8 mouse cellular contexts compared by ENCODE assay signal in the genomic region with DNA sequence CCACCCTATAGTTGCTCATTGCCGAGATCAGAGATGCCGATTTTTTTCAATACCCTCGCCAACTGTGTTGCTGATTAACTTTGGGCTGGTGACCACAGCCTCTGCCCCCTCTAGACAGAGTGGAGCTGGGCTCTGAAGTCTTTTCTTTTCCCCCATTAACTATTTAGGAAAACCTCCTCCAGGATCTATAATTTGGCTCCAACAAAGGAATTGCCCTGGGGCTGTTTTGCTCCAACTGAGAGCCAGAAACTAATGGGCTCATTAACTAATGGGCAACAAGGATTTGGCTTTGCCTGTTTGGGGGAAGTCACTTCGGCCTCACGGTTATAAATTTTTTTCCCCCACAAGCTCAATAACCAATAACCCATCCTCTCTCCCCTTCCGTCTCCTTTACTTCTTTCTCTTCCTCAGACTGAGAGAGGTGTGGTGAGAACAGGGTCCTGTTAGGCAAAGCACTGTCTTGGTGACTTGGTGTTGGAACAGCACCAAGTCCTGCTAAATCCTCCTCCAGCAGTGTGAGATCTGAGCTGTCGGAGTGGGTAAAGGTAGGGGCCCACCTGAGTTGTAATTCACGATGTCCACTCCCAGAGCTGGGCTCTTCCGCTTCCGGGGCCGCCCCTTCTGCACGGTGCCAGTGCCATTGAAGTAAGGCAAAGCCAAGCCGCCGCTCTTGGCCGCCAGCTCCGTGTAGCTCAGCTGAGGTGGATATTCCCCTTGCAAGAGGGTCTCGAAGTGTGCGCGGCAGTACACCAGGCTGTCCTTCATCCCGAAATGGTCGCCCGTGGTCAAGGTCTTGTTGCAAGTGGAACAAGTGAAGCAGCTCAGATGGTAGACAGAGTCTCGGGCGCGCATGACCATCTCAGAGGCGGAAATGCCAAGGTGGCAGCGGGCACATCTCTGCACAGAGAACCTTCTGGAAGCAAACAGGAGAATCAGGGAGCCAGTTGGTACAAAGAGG. TPM values are rescaled to one million over a fixed set of nuclear protein-coding genes. Genes with fewer than 3 reads are reported as not detected.
DNase-seq lines count a peak whose midpoint lies in the region; ATAC-seq and TF ChIP-seq lines count a peak whose summit lies in the region.

No protein-coding gene starts in this region.

- H3K27me3 ChIP-seq in kidney, postnatal 0 days (ENCODE audit: insufficient read depth, low read length): peaks cover 65% of the 10 kb centered on the region
- peaks cover 30% of the 10 kb centered on the region for H3K27me3 ChIP-seq in embryonic facial prominence, embryonic 11.5 days (ENCODE audit: control insufficient read depth, insufficient read depth, low read length)
- peaks cover 42% of the 10 kb centered on the region for H3K27me3 ChIP-seq in hindbrain, embryonic 16.5 days (replicated peaks; ENCODE audit: control insufficient read depth, insufficient read depth, low read length)
- H3K27me3 ChIP-seq in neural tube, embryonic 12.5 days (replicated peaks): peaks cover 82% of the 10 kb centered on the region

- DNase-seq in kidney, postnatal 0 days (ENCODE audit: low spot score): no peak
- DNase-seq in kidney, postnatal 14 days: no peak
- peak; percentile 28 for DNase-seq in embryonic facial prominence, embryonic 11.5 days (ENCODE audit: low spot score)
- DNase-seq in left cerebral cortex, postnatal 14 days (ENCODE audit: low spot score in 2 of 2): no peak
- no peak for DNase-seq in spleen, postnatal 10 days (ENCODE audit: low spot score in 2 of 2)
- DNase-seq in layer of hippocampus, postnatal 14 days (ENCODE audit: low spot score in 2 of 2): no peak

- peak overlapping the region; percentile 45 for H3K4me2 ChIP-seq in kidney, postnatal 0 days (ENCODE audit: low read length)
- no peak overlapping the region for H3K4me2 ChIP-seq in embryonic facial prominence, embryonic 11.5 days (ENCODE audit: low read depth, low read length)
- peak overlapping the region; percentile 43 for H3K4me2 ChIP-seq in hindbrain, embryonic 16.5 days (ENCODE audit: low read length)
- peak overlapping the region; percentile 44 for H3K4me2 ChIP-seq in neural tube, embryonic 12.5 days (replicated peaks)

- no peak overlapping the region for H3K9ac ChIP-seq in kidney, postnatal 0 days (ENCODE audit: low read depth, low read length)
- H3K9ac ChIP-seq in embryonic facial prominence, embryonic 11.5 days (replicated peaks; ENCODE audit: low read length): no peak overlapping the region
- 0 out of 2 replicates have a peak overlapping the region, but pooled peaks have one; percentile 30 for H3K9ac ChIP-seq in hindbrain, embryonic 16.5 days (ENCODE audit: low read depth, low read length)
- H3K9ac ChIP-seq in neural tube, embryonic 12.5 days: no peak overlapping the region

- no peak for TF ChIP-seq CTCF in kidney, postnatal 0 days (IDR thresholded peaks at IDR 0.05; ENCODE audit: low read depth)

- H3K4me1 ChIP-seq in kidney, postnatal 0 days (replicated peaks; ENCODE audit: insufficient read depth, low read length): peaks cover 9% of the 10 kb centered on the region; the same call in 1 of the 2 replicates
- no peaks in the 10 kb centered on the region for H3K4me1 ChIP-seq in embryonic facial prominence, embryonic 11.5 days (ENCODE audit: control insufficient read depth, insufficient read depth, low read length)
- peaks cover 5% of the 10 kb centered on the region; the same call in 1 of the 2 replicates for H3K4me1 ChIP-seq in hindbrain, embryonic 16.5 days (ENCODE audit: control insufficient read depth, insufficient read depth, low read depth, low read length)
- H3K4me1 ChIP-seq in neural tube, embryonic 12.5 days: peaks cover 22% of the 10 kb centered on the region

- H3K9me3 ChIP-seq in kidney, postnatal 0 days (replicated peaks; ENCODE audit: low read length): no peaks in the 10 kb centered on the region
- no peaks in the 10 kb centered on the region for H3K9me3 ChIP-seq in embryonic facial prominence, embryonic 11.5 days (replicated peaks; ENCODE audit: control insufficient read depth, low read length)
- H3K9me3 ChIP-seq in hindbrain, embryonic 16.5 days (ENCODE audit: control insufficient read depth, low read length): no peaks in the 10 kb centered on the region
- no peaks in the 10 kb centered on the region for H3K9me3 ChIP-seq in neural tube, embryonic 12.5 days

- intact Hi-C loops in left cerebral cortex, postnatal 14 days (cut with DNase I): loop anchor here (5.0 kb wide), 3 partner anchors 239 to 511 kb away; no protein-coding TSS in a partner anchor

- H3K36me3 ChIP-seq in kidney, postnatal 0 days (ENCODE audit: insufficient read depth, low read length): no peaks in the 10 kb centered on the region
- no peaks in the 10 kb centered on the region for H3K36me3 ChIP-seq in embryonic facial prominence, embryonic 11.5 days (replicated peaks; ENCODE audit: control insufficient read depth, insufficient read depth, low read depth, low read length)
- H3K36me3 ChIP-seq in hindbrain, embryonic 16.5 days (ENCODE audit: control insufficient read depth, insufficient read depth, low read length): no peaks in the 10 kb centered on the region
- H3K36me3 ChIP-seq in neural tube, embryonic 12.5 days: no peaks in the 10 kb centered on the region

- WGBS in kidney, postnatal 0 days: 9% methylated on average over 27 of the region's 27 CpGs
- 8% methylated on average over 27 of the region's 27 CpGs for WGBS in embryonic facial prominence, embryonic 11.5 days
- WGBS in hindbrain, embryonic 16.5 days: 12% methylated on average over 27 of the region's 27 CpGs
- 9% methylated on average over 27 of the region's 27 CpGs for WGBS in neural tube, embryonic 12.5 days

- ATAC-seq in kidney, postnatal 0 days (replicated peaks; ENCODE audit: low FRiP score, low read depth): no peak
- no peak for ATAC-seq in embryonic facial prominence, embryonic 11.5 days (replicated peaks; ENCODE audit: insufficient number of reproducible peaks, low FRiP score, low TSS enrichment, low read depth)
- ATAC-seq in hindbrain, embryonic 16.5 days: no peak
- ATAC-seq in neural tube, embryonic 12.5 days (ENCODE audit: low FRiP score, low read depth): 0 out of 2 replicates have a peak, but pooled peaks have one; percentile 22

- H3K4me3 ChIP-seq in kidney, postnatal 0 days (replicated peaks; ENCODE audit: low read depth, low read length): peak overlapping the region; percentile 21; the same call in 1 of the 2 replicates
- no peak overlapping the region for H3K4me3 ChIP-seq in embryonic facial prominence, embryonic 11.5 days (ENCODE audit: low read depth, low read length)
- peak overlapping the region; percentile 23 for H3K4me3 ChIP-seq in hindbrain, embryonic 16.5 days (ENCODE audit: low read length)
- H3K4me3 ChIP-seq in neural tube, embryonic 12.5 days: peak overlapping the region; percentile 18; the same call in 1 of the 2 replicates

- no peak overlapping the region for H3K27ac ChIP-seq in kidney, postnatal 0 days
- H3K27ac ChIP-seq in embryonic facial prominence, embryonic 11.5 days (replicated peaks; ENCODE audit: low read depth, low read length): no peak overlapping the region
- no peak overlapping the region for H3K27ac ChIP-seq in hindbrain, embryonic 16.5 days (ENCODE audit: low read depth, low read length)
- no peak overlapping the region for H3K27ac ChIP-seq in neural tube, embryonic 12.5 days

RNA-seq across cellular contexts. Expression of a gene that starts 10.3 kb away (rescaled TPM):
- polyA plus RNA-seq in kidney, postnatal 0 days (2015; fragmentation: Nextera tagmentation; extraction: Ambion mirVana): 0.10 TPM in 1 of 2 replicates, not detected in the other
- polyA plus RNA-seq in embryonic facial prominence, embryonic 11.5 days (2014; fragmentation: Nextera tagmentation; extraction: Ambion mirVana): 2.0 and 2.1 TPM in 2 replicates
- polyA plus RNA-seq in hindbrain, embryonic 16.5 days (2015; fragmentation: Nextera tagmentation; extraction: Ambion mirVana): 10.7 and 17.5 TPM in 2 replicates
- polyA plus RNA-seq in neural tube, embryonic 12.5 days (2016; fragmentation: Nextera tagmentation; extraction: Ambion mirVana): 6.6 and 9.0 TPM in 2 replicates
- 1 to 10 TPM in 1 of 2 experiments, under 1 TPM in 1; 0.33 to 1.6 TPM for total RNA-seq in left cerebral cortex, postnatal 14 days (2021)
- total RNA-seq in layer of hippocampus, postnatal 14 days (2021): 10 to 100 TPM; 13.5 to 15.1 TPM

RNA-seq across cellular contexts. Expression of a gene that starts 18.6 kb away (rescaled TPM):
- 64.6 and 74.4 TPM in 2 replicates for polyA plus RNA-seq in kidney, postnatal 0 days (2015; fragmentation: Nextera tagmentation; extraction: Ambion mirVana)
- polyA plus RNA-seq in embryonic facial prominence, embryonic 11.5 days (2014; fragmentation: Nextera tagmentation; extraction: Ambion mirVana): 39.5 and 44.6 TPM in 2 replicates
- 24.0 and 29.5 TPM in 2 replicates for polyA plus RNA-seq in hindbrain, embryonic 16.5 days (2015; fragmentation: Nextera tagmentation; extraction: Ambion mirVana)
- polyA plus RNA-seq in neural tube, embryonic 12.5 days (2016; fragmentation: Nextera tagmentation; extraction: Ambion mirVana): 37.3 and 42.4 TPM in 2 replicates
- 10 to 100 TPM; 13.7 to 14.2 TPM for total RNA-seq in left cerebral cortex, postnatal 14 days (2021)
- total RNA-seq in layer of hippocampus, postnatal 14 days (2021): 10 to 100 TPM; 19.9 to 24.3 TPM
